Mouse (Mus musculus) lung, postnatal 0 days (tissue): ENCODE results near the gene Wnt7a. TPM values are rescaled to one million over a fixed set of nuclear protein-coding genes. Genes with fewer than 3 reads are reported as not detected.

Experiments
- ATAC-seq: fragments of 200-750 bp; cut with Nextera tagmentation; 2 replicates; pipeline ENCODE4 v1.8.0; 2017; ENCODE audit warnings: moderate library complexity
- DNase-seq: peaks from one replicate; pipeline ENCODE4 v3.0.0-alpha.2; 2016; ENCODE audit warnings: low spot score
- H3K27ac ChIP-seq: fragments of 300-500 bp; sonication (generic); 2 replicates; pipeline ENCODE4 v1.5.1; 2014; ENCODE audit warnings: antibody characterized with exemption, mild to moderate bottlenecking, low read length, mixed read lengths
- H3K27me3 ChIP-seq: fragments of 300-500 bp; sonication (generic); replicated peaks from 2 replicates; pipeline ENCODE4 v1.6.1; 2014; ENCODE audit warnings: low read length, mixed read lengths; ENCODE audit not compliant: insufficient read depth
- H3K36me3 ChIP-seq: fragments of 300-500 bp; sonication (generic); 2 replicates; pipeline ENCODE4 v1.6.1; 2014; ENCODE audit warnings: low read length, mixed read lengths; ENCODE audit not compliant: insufficient read depth
- H3K4me1 ChIP-seq: fragments of 300-500 bp; sonication (generic); 2 replicates; pipeline ENCODE4 v1.6.1; 2014; ENCODE audit warnings: antibody characterized with exemption, low read depth, low read length, mixed read lengths; ENCODE audit not compliant: insufficient read depth
- H3K4me2 ChIP-seq: fragments of 300-500 bp; sonication (generic); replicated peaks from 2 replicates; pipeline ENCODE4 v1.6.1; 2014; ENCODE audit warnings: low read depth, mild to moderate bottlenecking, low read length, moderate library complexity, mixed read lengths
- H3K4me3 ChIP-seq: fragments of 300-500 bp; sonication (generic); 2 replicates; pipeline ENCODE4 v1.5.1; 2014; ENCODE audit warnings: low read depth, low read length
- H3K9ac ChIP-seq: fragments of 300-500 bp; sonication (generic); replicated peaks from 2 replicates; pipeline ENCODE4 v1.6.1; 2014; ENCODE audit warnings: low read depth, mild to moderate bottlenecking
- H3K9me3 ChIP-seq: fragments of 300-500 bp; sonication (generic); 2 replicates; pipeline ENCODE4 v1.6.1; 2016; ENCODE audit warnings: low read length, mixed read lengths
- CTCF ChIP-seq: IDR thresholded peaks from 2 replicates; pipeline ENCODE4 v1.5.1; 2016; ENCODE audit warnings: antibody characterized with exemption, mild to moderate bottlenecking
- EP300 ChIP-seq: IDR thresholded peaks from 2 replicates; pipeline ENCODE4 v1.6.1; 2016; ENCODE audit warnings: antibody characterized with exemption, mild to moderate bottlenecking, control low read depth
- WGBS: fragments of 180-500 bp; shearing (Covaris S2); extraction: QIAGEN DNeasy Blood & Tissue Kit; methylation state at CpG from one replicate; pipeline ENCODE4 v1.1.7; 2014; 5-methylcytosine and 5-hydroxymethylcytosine counted together
- polyA plus RNA-seq: library from polyadenylated mRNA; unstranded; fragments of >200 nt; fragmentation: Nextera tagmentation; extraction: Ambion mirVana; gene quantifications from 2 replicates; pipeline ENCODE4 v1.2.1, GENCODE M21; 2015

Gene Wnt7a
- polyA plus RNA-seq, 1 experiment from 2014 or later: 7.8 TPM

DNA sequence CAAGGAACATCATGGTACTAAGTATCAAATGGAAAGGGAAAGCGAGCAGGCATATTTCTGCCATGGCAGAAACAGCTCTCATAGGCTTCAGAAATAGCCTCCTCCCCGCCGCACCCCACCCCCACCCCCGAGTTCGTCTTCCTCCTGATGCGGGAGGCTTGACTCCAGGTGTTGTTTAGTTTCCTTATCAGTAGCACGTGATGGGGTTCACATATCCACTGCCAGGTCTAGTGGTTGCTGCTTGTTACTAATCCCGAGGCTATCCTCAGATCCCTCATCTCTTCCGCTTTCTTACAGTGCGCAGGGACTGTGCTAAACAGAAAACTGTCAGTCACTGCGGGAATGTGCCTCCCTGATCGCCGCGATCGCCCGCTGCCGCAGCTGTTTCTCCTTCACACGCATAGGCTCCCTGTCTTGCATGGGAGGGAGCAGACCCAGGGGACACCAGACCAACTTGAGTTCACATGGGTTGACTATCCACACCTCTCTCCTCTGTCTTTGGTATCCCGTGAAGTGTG lies 30.0 kb upstream of the Wnt7a start:
- DNase-seq: peak; percentile 53
- peak overlapping the region; percentile 64 for H3K27ac ChIP-seq

DNA sequence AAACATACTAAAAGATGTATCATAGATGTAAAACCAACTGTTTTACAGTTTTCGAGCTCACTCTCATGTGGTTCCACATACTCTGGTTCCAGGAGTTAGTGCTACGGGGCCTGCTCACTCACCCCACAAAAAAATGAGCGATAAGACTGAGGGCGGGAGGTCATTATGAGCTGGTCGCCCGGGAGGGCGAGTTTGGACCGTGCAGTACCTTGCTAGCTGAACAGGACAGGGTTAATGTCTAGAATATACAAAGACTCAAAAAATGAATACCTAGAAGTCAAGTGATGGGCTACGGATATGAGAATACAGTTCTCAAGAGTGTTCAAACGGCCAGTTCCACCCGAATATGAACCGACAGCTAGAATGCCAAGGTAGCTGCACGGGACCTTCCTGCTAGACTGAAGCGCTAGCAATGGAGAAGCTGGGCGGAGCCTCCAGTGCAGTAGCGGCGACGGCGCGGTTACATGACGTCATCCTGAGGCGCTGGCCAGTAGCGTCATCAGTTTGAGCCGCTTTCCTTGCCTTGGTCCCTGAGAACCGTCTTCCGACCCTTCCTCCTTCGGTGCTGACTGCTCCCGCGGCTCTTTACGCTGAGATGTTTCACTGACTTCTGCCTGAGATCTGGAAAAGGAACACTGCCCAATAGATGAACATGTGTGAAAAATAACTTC lies 29.4 kb upstream of the Wnt7a start:
- TF ChIP-seq EP300 (no peak), CTCF (no peak)
- no peaks in the 10 kb centered on the region for H3K36me3 ChIP-seq
- H3K4me2 ChIP-seq: peak overlapping the region; percentile 84
- peak overlapping the region; percentile 37 for H3K9ac ChIP-seq
- peak; percentile 98 for DNase-seq
- peak; percentile 99 for ATAC-seq
- H3K9me3 ChIP-seq: no peaks in the 10 kb centered on the region
- 1% methylated on average over 30 of the region's 30 CpGs for WGBS
- peak overlapping the region; percentile 64 for H3K27ac ChIP-seq
- H3K27me3 ChIP-seq: no peaks in the 10 kb centered on the region
- no peaks in the 10 kb centered on the region for H3K4me1 ChIP-seq
- H3K4me3 ChIP-seq: peak overlapping the region; percentile 59

More for the DNA sequence above, 30.0 kb upstream of the Wnt7a start:
- Histone ChIP-seq H3K9ac (peak overlapping the region; percentile 37), H3K4me2 (peak overlapping the region; percentile 84), H3K4me3 (peak overlapping the region; percentile 59), H3K4me1 (no peaks in the 10 kb centered on the region), H3K9me3 (no peaks in the 10 kb centered on the region), H3K36me3 (no peaks in the 10 kb centered on the region), H3K27me3 (no peaks in the 10 kb centered on the region)
- TF ChIP-seq CTCF (no peak), EP300 (no peak)
- ATAC-seq: peak; percentile 58
- WGBS: under 1% methylated on average over 19 of the region's 19 CpGs

GRCm38 (mm10) chr6:91424151-91424550 lies 13.0 kb upstream of the Wnt7a start:
- Histone ChIP-seq H3K4me3 (no peak overlapping the region), H3K9ac (no peak overlapping the region), H3K27ac (no peak overlapping the region), H3K9me3 (no peaks in the 10 kb centered on the region), H3K36me3 (no peaks in the 10 kb centered on the region), H3K4me2 (no peak overlapping the region), H3K4me1 (no peaks in the 10 kb centered on the region), H3K27me3 (no peaks in the 10 kb centered on the region)
- ATAC-seq (no peak), DNase-seq (no peak)
- TF ChIP-seq CTCF (no peak), EP300 (no peak)
- WGBS: 42% methylated on average over 4 of the region's 4 CpGs

DNA sequence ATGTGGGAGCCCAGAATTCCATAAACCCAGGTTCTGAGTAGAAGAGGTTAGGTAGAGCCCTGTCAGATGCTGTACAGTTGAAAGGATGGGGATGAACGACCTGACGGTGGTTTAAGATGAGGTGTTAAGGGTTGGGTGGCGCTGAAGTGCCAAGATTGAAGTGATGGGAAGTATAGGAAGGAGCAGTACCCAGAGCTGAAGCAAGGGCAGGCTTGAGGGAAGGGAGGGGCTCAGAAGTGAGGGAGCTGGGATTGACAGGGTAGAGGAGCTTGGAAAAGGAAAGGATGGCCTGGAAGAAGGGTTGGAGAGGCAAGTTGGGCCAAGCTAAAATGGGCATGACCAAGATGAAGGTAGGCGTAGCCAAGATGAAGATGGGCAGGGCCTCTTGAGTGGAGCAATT lies 10.5 kb upstream of the Wnt7a start:
- Histone ChIP-seq H3K27ac (no peak overlapping the region), H3K9me3 (no peaks in the 10 kb centered on the region), H3K27me3 (no peaks in the 10 kb centered on the region), H3K9ac (no peak overlapping the region), H3K36me3 (no peaks in the 10 kb centered on the region), H3K4me3 (no peak overlapping the region), H3K4me2 (no peak overlapping the region), H3K4me1 (no peaks in the 10 kb centered on the region)
- ATAC-seq: no peak
- 71% methylated on average over 4 of the region's 4 CpGs for WGBS
- DNase-seq: no peak
- no peak for TF ChIP-seq EP300
- no peak for TF ChIP-seq CTCF

GRCm38 (mm10) chr6:91417291-91417845 lies 6.2 kb upstream of the Wnt7a start:
- Histone ChIP-seq H3K27ac (no peak overlapping the region), H3K4me1 (no peaks in the 10 kb centered on the region), H3K4me3 (no peak overlapping the region), H3K4me2 (no peak overlapping the region), H3K36me3 (no peaks in the 10 kb centered on the region), H3K27me3 (peaks cover 12% of the 10 kb centered on the region; the same call in 1 of the 2 replicates), H3K9me3 (no peaks in the 10 kb centered on the region), H3K9ac (no peak overlapping the region)
- no peak for DNase-seq
- no peak for ATAC-seq
- 60% methylated on average over 5 of the region's 5 CpGs for WGBS
- TF ChIP-seq EP300: no peak
- no peak for TF ChIP-seq CTCF

DNA sequence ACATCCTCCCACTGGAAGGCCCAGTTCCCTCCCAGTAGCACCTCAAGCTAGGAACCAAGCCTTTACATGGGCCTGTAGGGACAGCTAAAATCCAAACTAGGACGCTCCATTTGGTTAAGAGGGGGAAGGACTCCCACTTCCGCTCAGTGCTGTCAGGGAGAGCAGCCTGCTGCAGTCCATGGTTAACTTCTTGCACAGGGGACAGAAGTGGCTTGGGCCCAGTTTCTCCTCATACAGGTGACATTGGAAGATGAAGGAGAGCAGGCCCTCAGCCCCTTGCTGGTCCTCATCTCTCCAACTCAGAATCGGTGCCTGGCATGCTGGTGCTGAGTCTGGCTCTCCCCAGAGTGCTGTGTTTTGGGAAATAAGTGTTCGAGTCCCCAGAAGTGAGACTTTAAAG lies 5.0 kb upstream of the Wnt7a start:
- Histone ChIP-seq H3K9ac (no peak overlapping the region), H3K4me1 (peaks cover under 1% of the 10 kb centered on the region; the same call in 1 of the 2 replicates), H3K9me3 (no peaks in the 10 kb centered on the region), H3K27ac (no peak overlapping the region), H3K4me3 (no peak overlapping the region), H3K4me2 (no peak overlapping the region), H3K36me3 (no peaks in the 10 kb centered on the region), H3K27me3 (peaks cover 23% of the 10 kb centered on the region)
- ATAC-seq: no peak
- DNase-seq: no peak
- 78% methylated on average over 4 of the region's 4 CpGs for WGBS
- TF ChIP-seq CTCF: no peak
- no peak for TF ChIP-seq EP300
